Mouse (Mus musculus): ENCODE measurements around the gene Vmn2r54. TPM values are rescaled to one million over a fixed set of nuclear protein-coding genes. Genes with fewer than 3 reads are reported as not detected.
"Not testable (repeated sequence)": the region's sequence is repeated elsewhere in the genome, so short reads cannot be mapped to it uniquely, and the experiment has no call there.

Gene Vmn2r54
- not detected for total RNA-seq (2021)
- long read RNA-seq, experiment 1: 0 reads
- long read RNA-seq, experiment 2: 0 reads

DNA sequence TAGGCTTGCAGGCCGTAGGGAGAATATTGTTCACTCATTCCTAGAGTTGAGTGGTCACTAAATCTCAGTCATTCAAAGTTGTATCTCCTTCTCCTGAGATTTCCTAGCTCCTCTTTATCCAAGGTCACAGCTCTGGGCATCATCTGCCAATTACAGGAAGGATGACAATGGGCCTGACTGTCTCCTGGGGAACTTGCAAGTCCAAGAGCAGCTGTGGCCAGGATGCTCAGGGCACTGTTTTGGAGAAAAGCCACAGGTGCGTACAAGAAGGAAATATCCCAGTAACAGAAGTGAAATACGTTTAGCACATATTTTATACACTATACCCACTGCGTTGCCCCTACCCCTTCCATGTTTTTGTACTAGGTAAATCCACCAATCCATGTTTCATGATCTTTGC is at the start of gene Vmn2r54:
Vmn2r54 (minus strand) TSS at position 101 of the 400 bp plus-strand sequence.
- DNase-seq: not testable (repeated sequence)

- DNase-seq: not testable (repeated sequence)
These were observed 44.8 kb upstream of the Vmn2r54 start, which contains the start of gene Vmn2r55 for GRCm38 (mm10) chr7:12684903-12685302. Gene Vmn2r55, minus strand, starts transcription at chr7:12685003.

- DNase-seq: no peak
These were observed 31.4 kb downstream of the Vmn2r54 start, which contains the start of gene Vmn2r53 for GRCm38 (mm10) chr7:12608688-12609087. Gene Vmn2r53, minus strand, starts transcription at chr7:12608788.

Other genes with a start within 250 kb of the Vmn2r54 start
- gene Zfp551, start 217.6 kb downstream of the Vmn2r54 start, total RNA-seq (2021): 1 to 10 TPM; 1.8 to 2.3 TPM
- 1 to 10 TPM; 6.9 to 7.2 TPM for gene Zfp606, start 162.0 kb downstream of the Vmn2r54 start, total RNA-seq (2021)
- gene 2900092C05Rik, start 127.8 kb downstream of the Vmn2r54 start, total RNA-seq (2021): not detected
- gene Vmn2r53, start 31.5 kb downstream of the Vmn2r54 start, total RNA-seq (2021): not detected
- gene Vmn2r55, start 44.7 kb upstream of the Vmn2r54 start, total RNA-seq (2021): not detected
- not detected for gene Vmn2r56, start 94.7 kb upstream of the Vmn2r54 start, total RNA-seq (2021)
- 1 to 10 TPM in 1 of 2 experiments, under 1 TPM in 1; 0.80 to 1.1 TPM for gene Zscan18, start 163.3 kb upstream of the Vmn2r54 start, total RNA-seq (2021)
- 1 to 10 TPM; 4.3 to 6.1 TPM for gene Zfp329, start 178.5 kb upstream of the Vmn2r54 start, total RNA-seq (2021)
- gene Zfp110, start 194.4 kb upstream of the Vmn2r54 start, total RNA-seq (2021): 10 to 100 TPM; 17.0 to 18.4 TPM
- gene Zfp128, start 240.9 kb upstream of the Vmn2r54 start, total RNA-seq (2021): 1 to 10 TPM; 2.9 to 3.1 TPM

All from heart, adult 18-20 months (tissue).